Mouse (Mus musculus) CD4-positive helper T cell, adult 2 months (primary cell): ENCODE data around the gene Hist2h2ab.
"Not testable (repeated sequence)": the region's sequence is repeated elsewhere in the genome, so short reads cannot be mapped to it uniquely, and the experiment has no call there.

Experiments
- DNase-seq: peaks from one replicate; pipeline ENCODE4 v3.0.0-alpha.2; 2012; ENCODE audit warnings: low read depth, missing footprints, low spot score

Hist2h2ab gene

DNA sequence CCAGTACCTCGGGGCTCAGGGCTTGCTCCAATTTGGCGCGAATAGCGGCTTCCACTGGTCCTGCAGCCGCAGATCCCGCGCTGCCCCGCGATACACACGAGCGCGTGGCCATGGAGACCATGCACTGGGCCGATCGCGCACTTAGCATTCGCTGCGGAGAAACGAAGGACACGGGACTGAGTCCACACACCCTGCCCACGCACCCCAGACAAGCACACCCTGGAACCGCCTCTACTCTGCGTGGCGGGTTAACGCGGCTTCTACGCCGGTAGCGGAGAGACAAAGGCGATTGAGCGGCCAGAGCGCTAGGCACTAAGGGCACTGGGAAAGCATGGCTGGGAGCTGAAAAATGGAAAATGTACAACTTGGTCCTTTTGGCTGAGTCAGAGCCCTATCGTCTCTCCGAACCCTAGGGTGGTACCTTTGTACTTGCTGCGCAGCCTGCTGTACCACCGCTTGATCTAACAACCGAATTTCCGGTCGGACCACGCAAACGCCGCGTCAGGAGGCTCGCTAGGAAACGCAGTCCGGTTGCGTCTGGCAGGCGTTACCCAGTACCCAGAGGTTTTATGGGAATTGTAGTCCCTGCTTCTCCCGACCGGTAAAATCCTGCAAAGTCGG is 22.4 kb upstream of the Hist2h2ab start:
- DNase-seq: peak; percentile 91

- peak; percentile 90 for DNase-seq
Measured at GRCm38 (mm10) chr3:96198181-96198580, 21.5 kb upstream of the Hist2h2ab start.

- DNase-seq: not testable (repeated sequence)
Measured at GRCm38 (mm10) chr3:96198601-96199251, 20.9 kb upstream of the Hist2h2ab start.

DNA sequence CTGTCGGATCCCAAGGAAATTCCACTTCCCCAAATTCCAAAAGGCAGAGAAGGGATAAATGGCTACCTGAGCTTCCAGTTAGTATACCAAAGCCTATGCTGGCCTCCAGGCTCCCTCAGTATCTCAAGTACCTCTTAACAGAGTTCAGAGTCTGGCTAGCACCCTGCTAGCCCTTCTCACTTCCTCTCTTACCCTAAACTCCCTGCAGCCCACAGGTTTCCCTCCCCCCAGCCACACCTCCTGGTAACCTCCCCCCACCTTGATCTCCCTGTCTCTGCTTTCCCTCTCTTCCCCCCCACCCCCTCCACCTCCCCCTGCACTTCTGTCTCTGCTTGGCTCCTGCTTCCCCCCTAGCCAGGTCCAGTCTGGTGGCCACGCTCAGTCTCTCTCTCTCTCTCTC is 19.9 kb upstream of the Hist2h2ab start:
- no peak for DNase-seq

GRCm38 (mm10) chr3:96207819-96208218 is 11.8 kb upstream of the Hist2h2ab start:
- no peak for DNase-seq

DNA sequence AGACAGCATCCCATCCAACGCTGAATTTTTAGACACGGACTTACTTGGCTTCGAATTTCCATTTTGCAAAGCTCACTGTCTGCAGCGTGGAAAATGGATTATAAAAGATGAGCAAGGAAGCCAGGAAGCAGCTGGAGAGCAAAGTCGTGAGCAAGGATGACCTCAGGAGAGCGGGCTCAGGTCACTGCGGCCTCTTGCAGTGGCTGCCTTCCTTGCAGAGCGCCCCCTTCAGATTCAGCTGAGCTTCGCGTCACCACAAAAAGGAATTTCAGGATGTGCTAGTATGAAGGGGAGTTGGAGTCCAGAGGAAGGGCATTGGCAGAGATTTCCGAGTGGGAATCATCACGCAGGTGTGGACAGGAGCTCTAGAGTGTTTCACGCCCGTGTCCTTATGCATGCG is 10.4 kb upstream of the Hist2h2ab start:
- DNase-seq: no peak

DNA sequence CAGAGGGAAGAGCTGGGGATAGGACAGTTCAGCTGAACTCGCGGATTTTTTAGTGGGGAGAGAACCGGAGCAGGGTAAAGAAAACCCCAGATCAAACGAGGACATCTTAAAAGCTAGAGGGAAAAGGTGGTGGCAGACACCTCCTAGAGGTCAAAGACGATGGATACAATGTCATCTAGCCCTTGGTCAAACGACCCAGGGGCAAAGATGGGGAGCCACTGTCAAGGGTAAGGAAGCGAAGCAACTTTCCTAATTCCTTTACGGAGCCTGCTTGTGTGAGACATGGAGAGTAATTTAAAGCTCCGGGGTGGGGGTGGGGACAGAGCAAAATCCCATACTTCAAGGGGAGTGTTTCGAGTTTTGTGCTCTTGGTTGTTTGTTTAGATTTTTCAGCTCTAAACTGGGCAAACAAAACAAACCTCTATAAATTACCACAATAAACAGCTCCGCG is 449 bp upstream of the Hist2h2ab start:
- DNase-seq: no peak

- DNase-seq: peak; percentile 69
Measured at GRCm38 (mm10) chr3:96220131-96220764, 583 bp downstream of the Hist2h2ab start.

GRCm38 (mm10) chr3:96220765-96221639 is 1.3 kb downstream of the Hist2h2ab start, which contains the start of the genes Hist2h2ac and Hist2h2be:
Gene Hist2h2ac (minus strand): TSS chr3:96220880.
Gene Hist2h2be (plus strand): TSS chr3:96221119.
- DNase-seq: peak; percentile 95

GRCm38 (mm10) chr3:96221640-96222038 is 2.0 kb downstream of the Hist2h2ab start:
- DNase-seq: no peak

DNA sequence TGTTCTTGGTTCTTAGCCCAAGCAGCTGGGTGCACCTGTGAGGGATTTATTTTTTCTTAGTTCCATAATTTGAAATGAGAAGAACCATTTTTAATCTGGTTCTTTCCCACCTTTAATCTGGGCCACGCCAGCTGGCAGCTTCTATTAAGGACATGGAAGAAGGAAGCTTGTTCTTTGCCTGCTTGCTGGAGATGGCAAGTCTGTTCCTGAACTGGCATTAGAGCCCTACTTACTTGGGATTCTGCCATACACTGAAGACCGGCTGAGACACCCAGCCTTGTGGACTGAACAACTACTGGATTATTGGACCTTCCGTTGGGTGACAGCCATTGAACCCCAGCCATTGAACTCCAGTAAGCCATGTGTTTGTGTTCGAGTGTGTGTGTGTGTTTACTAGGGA is 3.1 kb downstream of the Hist2h2ab start:
- DNase-seq: no peak

- no peak for DNase-seq
Measured at GRCm38 (mm10) chr3:96225421-96225820, 5.8 kb downstream of the Hist2h2ab start.

DNA sequence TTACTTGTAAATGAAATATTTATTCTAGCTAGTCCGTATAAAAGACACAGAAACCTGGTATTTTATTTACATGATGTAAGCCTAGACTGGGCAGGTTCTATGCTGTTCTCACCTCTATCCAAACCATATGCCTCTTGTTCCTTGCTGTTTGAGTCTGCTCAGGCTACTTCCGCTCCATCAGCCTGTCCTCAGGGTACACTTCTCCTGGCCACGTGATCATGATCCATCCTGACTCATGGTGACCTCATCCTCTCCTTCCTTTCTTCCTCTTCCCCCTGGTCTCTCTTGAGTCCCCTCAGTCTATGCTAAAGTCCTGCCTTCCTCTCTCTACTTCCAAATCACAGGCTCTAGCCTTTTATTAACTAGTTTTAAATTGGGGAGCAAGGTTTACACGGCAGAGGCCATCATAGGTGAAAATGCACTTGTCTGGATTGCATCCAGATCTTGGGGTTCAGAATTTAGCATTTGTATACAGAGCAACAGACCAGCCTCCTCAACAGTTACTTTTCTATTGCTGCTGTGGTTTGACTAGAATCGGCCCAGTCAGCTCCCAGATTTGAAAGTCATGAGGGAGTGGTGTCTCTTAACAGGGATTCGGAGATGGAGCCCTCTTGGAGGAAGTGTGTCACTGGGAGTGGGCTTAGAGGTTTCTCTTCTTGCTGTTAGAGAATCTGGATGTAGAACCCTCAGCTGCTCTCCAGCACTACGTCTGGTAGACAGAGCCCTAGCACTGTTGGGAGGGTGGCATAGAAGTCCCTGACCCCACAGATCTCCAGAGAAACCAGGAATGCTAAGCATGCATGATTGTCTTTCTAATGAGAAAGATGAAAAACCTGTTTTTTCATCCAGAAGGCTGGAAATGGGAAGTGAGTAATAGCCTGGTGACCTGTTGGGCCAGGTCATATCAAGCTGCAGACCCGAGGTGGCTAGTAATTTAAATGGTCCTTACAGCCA is 7.3 kb downstream of the Hist2h2ab start:
- DNase-seq: no peak

DNA sequence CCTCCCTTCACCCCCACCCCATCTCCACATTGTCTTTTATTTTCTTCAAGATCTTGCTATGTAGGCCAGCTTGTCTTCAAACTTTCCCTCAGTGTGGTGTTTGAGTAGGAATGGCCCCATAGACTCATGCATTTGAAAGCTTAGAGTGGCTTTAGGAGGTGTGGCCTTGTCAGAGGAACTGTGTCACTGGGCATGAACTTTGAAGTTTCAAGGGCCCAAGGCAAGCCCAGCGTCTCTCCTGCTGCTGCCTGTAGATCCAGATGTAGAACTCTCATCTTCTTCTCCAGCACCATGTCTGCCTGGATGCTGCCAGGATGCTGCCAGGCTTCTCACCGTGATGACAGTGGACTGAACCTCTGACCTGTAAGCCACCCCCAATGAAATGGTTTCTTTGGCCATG is 9.2 kb downstream of the Hist2h2ab start:
- no peak for DNase-seq

DNA sequence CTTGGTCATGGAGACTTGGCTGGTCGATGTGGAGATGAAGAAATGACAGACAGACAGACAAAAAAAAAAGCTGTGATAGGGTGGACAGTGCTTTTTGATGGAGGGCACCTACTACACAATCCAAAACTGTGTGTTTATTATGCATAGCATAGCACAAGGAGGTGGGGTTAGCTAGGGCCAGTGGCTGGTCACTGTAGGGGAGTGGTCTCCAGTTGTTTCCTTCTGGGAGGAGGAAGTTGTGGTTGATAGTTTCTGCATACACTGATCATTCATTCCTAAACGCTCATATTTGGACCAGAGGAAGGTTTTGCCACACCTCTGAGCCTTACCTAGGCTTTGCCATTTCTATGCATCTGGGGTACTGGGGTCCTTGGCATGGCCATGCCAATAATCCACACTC is 10.7 kb downstream of the Hist2h2ab start:
- DNase-seq: no peak

- DNase-seq: no peak
Measured at GRCm38 (mm10) chr3:96230910-96231757, 11.5 kb downstream of the Hist2h2ab start.

GRCm38 (mm10) chr3:96231758-96232120 is 12.1 kb downstream of the Hist2h2ab start:
- DNase-seq: no peak

GRCm38 (mm10) chr3:96234914-96235313 is 15.2 kb downstream of the Hist2h2ab start:
- DNase-seq: peak; percentile 35

DNA sequence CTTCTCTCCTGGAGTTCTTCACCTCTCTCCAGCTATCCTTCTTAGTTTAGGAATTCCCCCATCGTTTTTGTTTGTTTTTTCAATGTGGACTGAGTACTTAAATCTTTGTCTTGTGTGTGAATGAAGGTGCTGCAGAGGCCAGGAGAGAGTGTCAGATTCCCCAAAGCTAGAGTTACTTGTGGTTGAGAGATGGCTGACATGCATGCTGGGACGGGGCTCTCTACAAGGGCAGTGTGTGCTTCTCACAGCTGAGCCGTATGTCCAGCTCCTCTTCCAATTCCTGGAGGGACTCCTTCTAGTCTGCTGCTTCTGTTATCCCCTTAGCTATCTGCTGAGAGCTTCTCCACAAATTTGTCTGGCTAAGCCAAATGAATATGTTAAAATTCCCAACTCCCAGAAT is 16.2 kb downstream of the Hist2h2ab start:
- no peak for DNase-seq

DNA sequence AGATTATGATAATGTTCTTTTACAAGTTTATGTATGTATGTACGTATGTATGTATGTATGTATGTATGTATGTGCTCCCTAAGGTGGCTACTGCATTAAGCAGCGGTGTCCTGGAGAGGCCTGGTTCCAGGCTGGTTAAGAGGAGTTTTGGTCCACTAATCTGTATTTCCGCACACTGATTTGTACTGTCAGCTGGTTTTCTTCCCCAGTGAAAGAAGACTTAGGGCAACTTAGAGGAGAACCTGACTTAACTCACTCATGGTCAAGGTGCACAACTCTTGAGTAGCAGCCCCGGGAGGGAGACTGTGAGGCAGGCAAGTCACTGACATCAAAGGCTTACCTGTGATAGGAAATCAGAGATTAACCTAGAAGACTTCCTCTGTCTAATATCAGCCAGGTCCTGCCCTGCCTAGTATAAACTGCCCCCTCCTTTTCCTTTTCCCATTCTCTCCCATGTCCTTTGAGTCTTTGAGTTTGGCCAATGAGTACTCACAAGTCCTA is 17.2 kb downstream of the Hist2h2ab start:
- no peak for DNase-seq
